Mouse (Mus musculus) embryonic facial prominence, embryonic 15.5 days (tissue): ENCODE results near the gene Il12rb1. TPM values are rescaled to one million over a fixed set of nuclear protein-coding genes. Genes with fewer than 3 reads are reported as not detected.

Experiments
- ATAC-seq: fragments of 200-750 bp; cut with Nextera tagmentation; 2 replicates; pipeline ENCODE4 v1.8.0; 2017; ENCODE audit warnings: low read depth, moderate TSS enrichment; ENCODE audit not compliant: insufficient number of reproducible peaks, low FRiP score, low TSS enrichment
- H3K27ac ChIP-seq: fragments of 300-500 bp; sonication (generic); replicated peaks from 2 replicates; pipeline ENCODE4 v1.5.1; 2015; ENCODE audit warnings: mild to moderate bottlenecking, inconsistent platforms
- H3K27me3 ChIP-seq: fragments of 300-500 bp; sonication (generic); 2 replicates; pipeline ENCODE4 v1.6.1; 2015; ENCODE audit warnings: inconsistent platforms
- H3K36me3 ChIP-seq: fragments of 300-500 bp; sonication (generic); 2 replicates; pipeline ENCODE4 v1.6.1; 2015; ENCODE audit warnings: mild to moderate bottlenecking, inconsistent platforms
- H3K4me1 ChIP-seq: fragments of 300-500 bp; sonication (generic); 2 replicates; pipeline ENCODE4 v1.6.1; 2015; ENCODE audit warnings: inconsistent platforms
- H3K4me2 ChIP-seq: fragments of 300-500 bp; sonication (generic); replicated peaks from 2 replicates; pipeline ENCODE4 v1.6.1; 2015; ENCODE audit warnings: mild to moderate bottlenecking, inconsistent platforms
- H3K4me3 ChIP-seq: fragments of 300-500 bp; sonication (generic); replicated peaks from 2 replicates; pipeline ENCODE4 v1.5.1; 2015; ENCODE audit warnings: mild to moderate bottlenecking, inconsistent platforms
- H3K9ac ChIP-seq: fragments of 300-500 bp; sonication (generic); 2 replicates; pipeline ENCODE4 v1.6.1; 2015; ENCODE audit warnings: inconsistent platforms
- H3K9me3 ChIP-seq: fragments of 300-500 bp; sonication (generic); replicated peaks from 2 replicates; pipeline ENCODE4 v1.6.1; 2016; ENCODE audit warnings: inconsistent platforms
- WGBS: fragments of 180-500 bp; shearing (Covaris S2); methylation state at CpG from one replicate; pipeline ENCODE4 v1.1.7; 2015; 5-methylcytosine and 5-hydroxymethylcytosine counted together
- polyA plus RNA-seq: library from polyadenylated mRNA; unstranded; fragments of >200 nt; fragmentation: Nextera tagmentation; extraction: Ambion mirVana; gene quantifications from 2 replicates; pipeline ENCODE4 v1.2.1, GENCODE M21; 2015

Gene Il12rb1
- polyA plus RNA-seq, 1 experiment from 2014 or later, result 0.28 TPM

DNA sequence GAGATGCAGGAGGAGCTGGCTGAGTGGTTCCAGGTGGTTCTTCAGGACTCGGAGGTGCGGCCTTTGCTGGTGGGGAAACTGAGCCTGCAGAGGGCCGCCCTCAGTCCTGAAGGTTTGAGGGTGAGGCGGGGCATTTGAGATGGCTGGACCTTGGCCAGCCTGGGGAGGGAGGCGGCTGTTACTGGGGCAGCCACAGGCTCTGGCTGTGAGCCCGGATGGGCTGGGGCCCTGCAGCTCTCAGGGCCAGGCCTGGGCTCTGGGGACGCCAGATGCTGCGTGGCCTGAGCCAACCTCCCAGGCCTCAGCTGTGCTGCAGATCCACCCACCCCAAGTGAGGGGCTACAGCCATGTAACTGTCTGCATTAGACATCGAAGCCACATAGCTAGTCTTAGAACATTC is 34.4 kb upstream of the Il12rb1 start:
- 35% methylated on average over 9 of the region's 9 CpGs for WGBS
- Histone ChIP-seq H3K4me3 (peak overlapping the region; percentile 2; the same call in 1 of the 2 replicates), H3K36me3 (peaks cover 38% of the 10 kb centered on the region), H3K4me2 (peak overlapping the region; percentile 38), H3K9ac (0 out of 2 replicates have a peak overlapping the region, but pooled peaks have one; percentile 5), H3K9me3 (no peaks in the 10 kb centered on the region), H3K4me1 (peaks cover 56% of the 10 kb centered on the region), H3K27me3 (no peaks in the 10 kb centered on the region), H3K27ac (peak overlapping the region; percentile 69)
- peak; percentile 20; the same call in 1 of the 2 replicates for ATAC-seq

DNA sequence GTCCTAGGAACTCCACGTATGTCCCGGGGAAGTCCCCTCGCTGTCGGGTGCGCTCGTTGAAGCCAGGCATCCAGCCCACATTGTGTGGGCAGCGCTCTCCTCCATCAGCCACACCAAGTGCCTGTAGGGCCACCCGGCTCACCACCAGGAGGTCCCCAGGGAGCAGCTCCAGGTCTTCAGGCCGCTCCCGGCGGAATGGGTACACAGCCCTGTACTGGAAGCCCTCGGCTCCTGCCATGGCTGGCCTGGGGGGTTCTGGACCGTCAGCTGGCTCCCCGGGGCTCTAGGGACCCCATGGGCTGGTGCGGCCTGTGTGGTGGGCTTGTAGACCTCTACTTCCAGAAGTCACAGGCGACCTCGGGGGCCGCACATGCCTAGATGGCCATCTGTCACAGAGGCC is 33.5 kb upstream of the Il12rb1 start:
- H3K27ac ChIP-seq, result peak overlapping the region; percentile 69; the same call in 1 of the 2 replicates
- peak overlapping the region; percentile 88; the same call in 1 of the 2 replicates for H3K4me3 ChIP-seq
- H3K27me3 ChIP-seq, result no peaks in the 10 kb centered on the region
- 93% methylated on average over 18 of the region's 18 CpGs for WGBS
- H3K36me3 ChIP-seq, result peaks cover 41% of the 10 kb centered on the region
- peaks cover 53% of the 10 kb centered on the region for H3K4me1 ChIP-seq
- no peak overlapping the region for H3K9ac ChIP-seq
- no peak for ATAC-seq
- H3K4me2 ChIP-seq, result peak overlapping the region; percentile 85; the same call in 1 of the 2 replicates
- no peaks in the 10 kb centered on the region for H3K9me3 ChIP-seq

DNA sequence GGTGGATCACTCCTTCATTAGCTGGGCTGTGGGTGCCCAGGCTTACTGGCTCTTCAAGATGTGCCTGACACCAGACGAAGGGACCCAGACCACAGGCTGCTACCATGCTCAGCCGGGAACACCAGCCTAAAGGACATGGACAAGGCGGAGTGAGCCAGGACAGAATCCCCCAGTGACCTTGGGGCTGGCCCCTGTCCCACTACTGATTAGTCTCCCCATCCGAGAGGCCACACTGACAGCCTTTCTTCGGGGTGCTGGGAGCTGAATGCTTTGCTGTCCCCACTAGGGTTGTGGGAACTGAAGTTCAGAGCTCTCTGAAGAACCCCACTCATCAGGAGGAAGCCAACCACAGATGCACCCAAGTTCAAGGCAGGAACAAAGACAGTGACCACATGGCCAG is 33.0 kb upstream of the Il12rb1 start:
- no peak overlapping the region for H3K27ac ChIP-seq
- peak overlapping the region; percentile 85 for H3K4me2 ChIP-seq
- H3K27me3 ChIP-seq, result no peaks in the 10 kb centered on the region
- peaks cover 50% of the 10 kb centered on the region for H3K4me1 ChIP-seq
- peak overlapping the region; percentile 99 for H3K9ac ChIP-seq
- no peak for ATAC-seq
- peak overlapping the region; percentile 88 for H3K4me3 ChIP-seq
- WGBS, result 90% methylated on average over 5 of the region's 5 CpGs
- peaks cover 46% of the 10 kb centered on the region for H3K36me3 ChIP-seq
- no peaks in the 10 kb centered on the region for H3K9me3 ChIP-seq

GRCm38 (mm10) chr8:70775851-70776495 is 32.3 kb upstream of the Il12rb1 start:
- Histone ChIP-seq H3K4me2 (peak overlapping the region; percentile 85), H3K9me3 (no peaks in the 10 kb centered on the region), H3K9ac (peak overlapping the region; percentile 99), H3K4me3 (peak overlapping the region; percentile 88), H3K27me3 (no peaks in the 10 kb centered on the region), H3K36me3 (peaks cover 47% of the 10 kb centered on the region), H3K27ac (peak overlapping the region; percentile 78), H3K4me1 (peaks cover 50% of the 10 kb centered on the region)
- under 1% methylated on average over 34 of the region's 34 CpGs for WGBS
- ATAC-seq, result peak; percentile 3

- Histone ChIP-seq H3K27ac (peak within 1 kb of the TSS; percentile 99), H3K9ac (peak within 1 kb of the TSS; percentile 99), H3K9me3 (no peaks in the 10 kb centered on the region), H3K4me1 (peaks cover 50% of the 10 kb centered on the region), H3K4me3 (peak within 1 kb of the TSS; percentile 88), H3K27me3 (no peaks in the 10 kb centered on the region), H3K4me2 (peak within 1 kb of the TSS; percentile 85), H3K36me3 (peaks cover 47% of the 10 kb centered on the region)
- peak; percentile 92 for ATAC-seq
- under 1% methylated on average over 93 of the region's 94 CpGs for WGBS
These were observed 31.5 kb upstream of the Il12rb1 start, which contains the start of gene Pik3r2 for GRCm38 (mm10) chr8:70776496-70777444. Gene Pik3r2 (minus strand): TSS chr8:70776713.

DNA sequence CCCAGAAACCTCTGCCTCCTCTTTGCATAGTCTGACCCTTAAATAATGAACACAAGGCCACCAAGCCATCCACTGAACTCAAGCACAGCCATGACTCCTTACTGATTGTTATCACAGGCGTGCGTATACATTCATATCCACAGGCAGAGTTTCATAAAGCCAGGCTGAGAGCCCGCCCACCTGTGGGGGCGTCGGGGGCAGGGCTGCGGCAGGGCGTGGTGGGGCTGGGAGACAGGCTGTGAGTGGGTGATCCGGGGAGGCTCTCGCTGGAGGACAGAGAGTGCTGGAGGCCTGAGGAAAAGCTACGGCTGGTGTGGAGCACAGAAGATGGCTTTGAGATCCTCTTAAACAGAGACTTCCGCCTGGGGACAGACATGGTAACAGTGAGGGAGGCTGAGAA is 28.2 kb upstream of the Il12rb1 start:
- Histone ChIP-seq H3K9ac (no peak overlapping the region), H3K36me3 (peaks cover 62% of the 10 kb centered on the region), H3K27ac (no peak overlapping the region; the same call in 1 of the 2 replicates), H3K4me2 (no peak overlapping the region), H3K4me1 (peaks cover 21% of the 10 kb centered on the region), H3K4me3 (no peak overlapping the region), H3K9me3 (no peaks in the 10 kb centered on the region), H3K27me3 (no peaks in the 10 kb centered on the region)
- no peak for ATAC-seq
- WGBS, result 67% methylated on average over 11 of the region's 11 CpGs

DNA sequence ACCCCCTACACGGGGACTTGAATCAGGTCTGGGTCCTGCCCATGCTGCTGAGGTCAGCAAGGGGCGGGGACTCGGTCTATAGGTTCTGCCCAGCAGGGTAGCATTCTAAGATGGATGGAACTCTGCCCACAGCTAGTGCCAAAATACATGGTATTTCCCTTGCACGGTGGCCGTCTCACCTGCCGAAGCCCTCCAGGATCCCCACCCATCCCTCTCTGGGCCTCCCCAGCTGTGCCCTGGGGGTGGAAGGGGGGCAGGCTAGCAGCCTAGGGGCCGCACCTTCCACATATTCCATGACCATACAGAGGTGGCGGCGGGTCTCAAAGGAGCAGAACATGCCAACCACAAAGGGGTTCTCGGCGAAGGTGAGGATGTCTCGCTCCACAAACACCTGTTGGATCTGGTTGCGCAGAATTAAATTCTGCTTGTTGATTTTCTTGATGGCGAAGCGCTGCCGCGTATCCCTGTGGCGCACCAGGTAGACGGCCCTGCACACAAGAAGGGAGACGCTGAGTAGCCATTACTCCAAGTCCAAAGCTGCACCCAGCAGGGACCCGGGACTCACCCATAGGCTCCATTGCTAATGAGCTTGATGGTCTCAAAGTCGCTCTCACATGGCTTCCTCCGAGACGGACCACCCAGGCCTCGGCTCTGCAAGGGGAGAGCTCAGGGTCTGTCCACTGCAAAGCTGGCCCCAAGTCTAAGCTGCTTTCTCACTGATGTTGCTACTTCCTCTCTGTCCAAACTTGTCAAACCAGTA is 21.8 kb upstream of the Il12rb1 start:
- no peak overlapping the region for H3K27ac ChIP-seq
- no peak overlapping the region for H3K4me2 ChIP-seq
- ATAC-seq, result no peak
- no peaks in the 10 kb centered on the region for H3K27me3 ChIP-seq
- H3K4me1 ChIP-seq, result peaks cover 32% of the 10 kb centered on the region
- peaks cover 70% of the 10 kb centered on the region for H3K36me3 ChIP-seq
- no peaks in the 10 kb centered on the region for H3K9me3 ChIP-seq
- H3K4me3 ChIP-seq, result no peak overlapping the region
- no peak overlapping the region for H3K9ac ChIP-seq
- WGBS, result 86% methylated on average over 25 of the region's 25 CpGs

GRCm38 (mm10) chr8:70787051-70787445 is 21.2 kb upstream of the Il12rb1 start:
- Histone ChIP-seq H3K9ac (no peak overlapping the region), H3K27ac (no peak overlapping the region), H3K4me3 (no peak overlapping the region), H3K4me1 (peaks cover 38% of the 10 kb centered on the region), H3K27me3 (no peaks in the 10 kb centered on the region), H3K9me3 (no peaks in the 10 kb centered on the region), H3K36me3 (peaks cover 64% of the 10 kb centered on the region), H3K4me2 (no peak overlapping the region)
- 82% methylated on average over 3 of the region's 3 CpGs for WGBS
- ATAC-seq, result no peak

- 32% methylated on average over 30 of the region's 30 CpGs for WGBS
- no peak overlapping the region for H3K9ac ChIP-seq
- no peak for ATAC-seq
- peaks cover 59% of the 10 kb centered on the region for H3K36me3 ChIP-seq
- H3K27me3 ChIP-seq, result no peaks in the 10 kb centered on the region
- H3K4me1 ChIP-seq, result peaks cover 45% of the 10 kb centered on the region
- no peaks in the 10 kb centered on the region for H3K9me3 ChIP-seq
- H3K4me3 ChIP-seq, result no peak overlapping the region
- H3K27ac ChIP-seq, result no peak overlapping the region; the same call in 1 of the 2 replicates
- no peak overlapping the region for H3K4me2 ChIP-seq
These were observed 20.1 kb upstream of the Il12rb1 start for GRCm38 (mm10) chr8:70787941-70788667.

GRCm38 (mm10) chr8:70789046-70789445 is 19.2 kb upstream of the Il12rb1 start:
- ATAC-seq, result no peak
- Histone ChIP-seq H3K36me3 (peaks cover 50% of the 10 kb centered on the region), H3K27ac (no peak overlapping the region; the same call in 1 of the 2 replicates), H3K4me3 (no peak overlapping the region), H3K9ac (no peak overlapping the region), H3K9me3 (no peaks in the 10 kb centered on the region), H3K4me2 (no peak overlapping the region), H3K27me3 (no peaks in the 10 kb centered on the region), H3K4me1 (peaks cover 49% of the 10 kb centered on the region)
- 78% methylated on average over 10 of the region's 10 CpGs for WGBS
